Mouse (Mus musculus) neural tube, embryonic 14.5 days (tissue): Measurements from ENCODE around the gene Mon1b. TPM values are rescaled to one million over a fixed set of nuclear protein-coding genes. Genes with fewer than 3 reads are reported as not detected.

Experiments
- ATAC-seq: fragments of 200-750 bp; cut with Nextera tagmentation; 2 replicates; pipeline ENCODE4 v1.8.0; 2017; ENCODE audit warnings: low read depth, mild to moderate bottlenecking, moderate TSS enrichment, moderate library complexity
- H3K27ac ChIP-seq: fragments of 300-500 bp; sonication (generic); 2 replicates; pipeline ENCODE4 v1.5.1; 2014; ENCODE audit warnings: low read depth, mild to moderate bottlenecking, control low read depth, low read length, moderate library complexity, mixed read lengths
- H3K27me3 ChIP-seq: fragments of 300-500 bp; sonication (generic); 2 replicates; pipeline ENCODE4 v1.6.1; 2014; ENCODE audit warnings: low read length; ENCODE audit not compliant: control insufficient read depth, insufficient read depth
- H3K36me3 ChIP-seq: fragments of 300-500 bp; sonication (generic); 2 replicates; pipeline ENCODE4 v1.6.1; 2014; ENCODE audit warnings: low read length, mixed read lengths; ENCODE audit not compliant: control insufficient read depth, insufficient read depth
- H3K4me1 ChIP-seq: fragments of 300-500 bp; sonication (generic); 2 replicates; pipeline ENCODE4 v1.6.1; 2014; ENCODE audit warnings: low read length; ENCODE audit not compliant: control insufficient read depth, insufficient read depth
- H3K4me2 ChIP-seq: fragments of 300-500 bp; sonication (generic); 2 replicates; pipeline ENCODE4 v1.6.1; 2014; ENCODE audit warnings: mild to moderate bottlenecking, low read depth, low read length, control low read depth
- H3K4me3 ChIP-seq: fragments of 300-500 bp; sonication (generic); 2 replicates; pipeline ENCODE4 v1.5.1; 2014; ENCODE audit warnings: low read depth, low read length, control low read depth, mixed read lengths
- H3K9ac ChIP-seq: fragments of 300-500 bp; sonication (generic); replicated peaks from 2 replicates; pipeline ENCODE4 v1.6.1; 2014; ENCODE audit warnings: low read depth, mild to moderate bottlenecking, control low read depth, low read length, mixed read lengths
- H3K9me3 ChIP-seq: fragments of 300-500 bp; sonication (generic); 2 replicates; pipeline ENCODE4 v1.6.1; 2016; ENCODE audit warnings: low read length; ENCODE audit not compliant: control insufficient read depth
- WGBS: fragments of 180-500 bp; shearing (Covaris S2); extraction: QIAGEN DNeasy Blood & Tissue Kit; methylation state at CpG from one replicate; pipeline ENCODE4 v1.1.7; 2014; 5-methylcytosine and 5-hydroxymethylcytosine counted together
- polyA plus RNA-seq: library from polyadenylated mRNA; unstranded; fragments of >200 nt; fragmentation: Nextera tagmentation; extraction: Ambion mirVana; gene quantifications from 2 replicates; pipeline ENCODE4 v1.2.1, GENCODE M21; 2014

The Mon1b gene
- polyA plus RNA-seq, 1 experiment from 2014 or later, result 10.7 TPM

DNA sequence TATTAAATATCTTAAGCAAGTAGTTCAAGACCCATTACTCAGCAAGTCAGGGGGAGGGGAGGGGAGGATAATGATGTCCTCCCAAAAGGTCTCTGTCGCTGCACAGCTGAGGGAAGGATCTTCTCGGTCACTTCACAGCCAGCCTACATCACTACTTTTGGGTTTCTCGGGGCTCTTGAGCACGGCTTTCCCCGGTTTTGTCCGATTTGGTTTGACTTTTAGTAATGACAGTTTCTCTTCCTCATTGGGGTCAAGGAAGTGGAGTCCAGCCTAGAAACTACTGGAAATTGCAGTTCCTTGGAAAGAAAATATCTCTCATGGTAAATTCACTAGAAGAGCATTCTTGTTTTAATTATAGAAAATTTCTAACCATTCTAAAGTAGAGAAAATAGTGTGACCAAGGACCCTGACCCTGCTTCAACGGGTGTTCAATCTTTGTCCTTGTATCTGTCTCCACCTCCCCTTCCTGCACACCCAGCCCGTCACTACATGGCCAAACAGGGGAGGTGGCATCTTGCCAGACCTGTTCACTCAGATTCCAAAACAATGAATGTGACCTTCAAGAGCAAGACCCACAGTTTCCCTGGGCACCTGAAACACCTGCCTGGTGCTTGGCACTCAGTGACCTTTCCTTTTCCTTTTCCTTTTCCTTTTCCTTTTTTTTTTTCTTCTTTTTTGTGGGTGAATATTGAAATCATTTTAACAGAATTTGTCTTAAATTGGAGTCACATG lies 8.3 kb downstream of the Mon1b start:
- Histone ChIP-seq H3K4me3 (no peak overlapping the region), H3K4me2 (no peak overlapping the region), H3K4me1 (no peaks in the 10 kb centered on the region), H3K27ac (no peak overlapping the region), H3K9ac (no peak overlapping the region), H3K36me3 (peaks cover 7% of the 10 kb centered on the region; the same call in 1 of the 2 replicates), H3K27me3 (no peaks in the 10 kb centered on the region), H3K9me3 (no peaks in the 10 kb centered on the region)
- 90% methylated on average over 8 of the region's 8 CpGs for WGBS
- ATAC-seq, result no peak

DNA sequence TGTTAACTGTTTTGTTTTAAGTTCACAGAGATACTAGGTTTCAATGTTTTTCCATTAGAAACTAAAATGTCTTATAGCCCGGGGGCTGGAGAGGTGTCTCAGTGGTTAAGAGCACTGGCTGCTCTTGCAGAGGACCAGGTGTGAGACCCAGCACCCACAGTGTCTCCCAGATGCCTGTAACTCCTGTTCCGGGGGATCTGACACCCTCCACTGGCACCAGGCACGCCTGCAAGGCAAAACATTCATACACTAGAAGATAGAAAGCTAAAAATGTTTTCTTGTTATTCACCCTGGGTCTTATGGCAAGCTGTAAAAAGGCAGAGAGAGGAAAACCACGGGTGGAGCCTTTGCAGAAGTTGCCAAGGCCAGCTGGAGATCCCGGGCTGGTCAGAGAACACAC lies 9.8 kb downstream of the Mon1b start:
- Histone ChIP-seq H3K27me3 (no peaks in the 10 kb centered on the region), H3K27ac (no peak overlapping the region), H3K9me3 (no peaks in the 10 kb centered on the region), H3K9ac (no peak overlapping the region), H3K4me1 (no peaks in the 10 kb centered on the region), H3K36me3 (peaks cover 7% of the 10 kb centered on the region; the same call in 1 of the 2 replicates), H3K4me3 (no peak overlapping the region), H3K4me2 (no peak overlapping the region)
- no peak for ATAC-seq
- WGBS, result 80% methylated on average over 5 of the region's 5 CpGs

DNA sequence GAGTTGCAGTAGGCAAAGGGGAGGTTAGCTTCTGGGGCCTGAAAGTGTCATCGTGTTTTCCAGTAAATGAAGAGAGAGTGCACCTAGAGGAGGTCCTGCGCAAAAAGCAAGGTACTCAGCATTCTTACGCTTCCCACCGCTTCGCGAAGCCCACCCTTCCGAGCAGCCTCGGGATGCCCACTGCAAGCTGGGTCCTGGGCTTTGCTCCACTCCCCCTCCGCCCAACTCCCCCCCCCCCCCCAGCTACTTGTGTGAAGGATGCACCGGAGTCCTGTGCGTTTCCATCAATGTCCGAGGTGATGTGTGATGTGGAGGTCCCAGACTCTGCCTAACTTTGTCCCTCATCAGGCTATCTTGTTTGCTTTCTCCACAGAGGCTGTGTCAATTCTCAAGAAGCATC lies 17.1 kb downstream of the Mon1b start:
- Histone ChIP-seq H3K36me3 (no peaks in the 10 kb centered on the region), H3K4me3 (no peak overlapping the region), H3K4me1 (no peaks in the 10 kb centered on the region), H3K9ac (no peak overlapping the region), H3K9me3 (no peaks in the 10 kb centered on the region), H3K4me2 (no peak overlapping the region), H3K27ac (no peak overlapping the region), H3K27me3 (no peaks in the 10 kb centered on the region)
- WGBS, result 88% methylated on average over 12 of the region's 12 CpGs
- no peak for ATAC-seq

DNA sequence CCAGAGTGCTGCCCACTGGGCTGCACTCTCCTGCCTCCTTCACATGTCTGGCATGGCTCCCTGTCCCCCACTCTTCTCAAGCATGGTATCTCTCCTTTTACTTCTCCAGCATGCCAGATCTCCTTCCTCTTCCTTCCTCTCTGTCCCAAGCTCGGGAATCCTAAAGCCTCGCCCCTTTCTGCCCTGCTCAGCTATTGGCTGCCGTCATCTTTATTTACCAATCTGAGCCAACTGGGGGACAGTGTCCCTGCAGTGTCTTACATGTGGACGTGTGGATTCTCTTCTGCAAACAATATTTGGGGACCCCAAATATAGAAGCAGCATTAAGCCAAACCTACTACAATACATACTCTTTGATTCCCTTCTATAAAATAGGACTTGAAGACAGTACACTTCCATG lies 17.8 kb downstream of the Mon1b start:
- Histone ChIP-seq H3K27me3 (no peaks in the 10 kb centered on the region), H3K36me3 (no peaks in the 10 kb centered on the region), H3K4me3 (no peak overlapping the region), H3K27ac (no peak overlapping the region), H3K9ac (no peak overlapping the region), H3K9me3 (no peaks in the 10 kb centered on the region), H3K4me1 (no peaks in the 10 kb centered on the region), H3K4me2 (no peak overlapping the region)
- 62% methylated on average over 4 of the region's 4 CpGs for WGBS
- ATAC-seq, result no peak

DNA sequence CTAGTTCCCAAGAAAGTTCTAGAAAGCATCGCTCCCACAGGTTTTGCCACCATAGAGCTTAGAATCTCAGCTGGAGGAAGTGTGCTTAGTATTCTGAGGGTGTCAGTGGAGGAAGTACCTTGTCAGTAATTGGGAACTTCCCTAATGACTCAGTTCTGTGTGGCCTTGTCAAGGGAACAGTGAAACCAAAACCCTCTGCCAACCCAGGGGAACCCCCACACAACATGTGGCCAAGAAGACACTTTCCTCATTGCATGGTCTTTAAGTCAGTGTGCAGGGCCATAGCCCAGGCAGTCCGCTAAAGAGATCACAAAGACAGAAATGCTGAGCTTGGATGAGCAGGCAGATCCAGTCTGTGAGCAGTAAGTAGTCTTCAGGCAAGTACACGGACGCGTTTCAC lies 20.8 kb downstream of the Mon1b start:
- Histone ChIP-seq H3K27ac (no peak overlapping the region), H3K9ac (no peak overlapping the region), H3K4me3 (no peak overlapping the region), H3K36me3 (no peaks in the 10 kb centered on the region), H3K4me1 (no peaks in the 10 kb centered on the region), H3K9me3 (no peaks in the 10 kb centered on the region), H3K4me2 (no peak overlapping the region), H3K27me3 (no peaks in the 10 kb centered on the region)
- WGBS, result 97% methylated on average over 5 of the region's 5 CpGs
- ATAC-seq, result no peak

DNA sequence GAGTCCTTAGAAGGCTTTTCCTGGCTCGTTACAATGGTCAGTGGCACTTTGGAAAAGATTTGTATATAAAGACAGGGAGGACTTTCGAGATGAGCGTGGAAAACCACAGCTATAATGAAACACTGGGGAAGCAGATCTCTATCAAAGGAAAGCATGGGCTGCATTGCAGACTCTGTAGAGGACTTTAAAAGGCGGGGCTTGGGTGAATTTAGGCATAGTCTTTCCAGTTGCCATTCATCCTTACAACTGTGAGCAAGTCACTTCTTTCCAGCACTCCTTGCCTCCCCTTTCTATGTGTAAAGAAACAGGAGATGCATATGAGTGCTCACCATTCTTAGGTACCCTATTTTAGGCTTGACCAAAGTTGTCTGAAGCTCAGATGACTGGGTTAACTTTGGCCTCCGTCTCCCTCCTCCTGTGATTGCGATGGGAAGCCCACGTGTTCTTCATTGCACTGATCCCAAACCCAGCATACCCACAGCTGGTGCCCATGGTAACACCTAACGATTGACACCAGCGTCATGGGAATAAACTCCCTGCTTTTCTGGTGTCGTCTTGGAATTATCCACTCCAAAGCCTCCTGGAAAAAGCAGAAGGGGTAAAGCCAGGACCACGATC lies 21.4 kb downstream of the Mon1b start:
- H3K4me3 ChIP-seq, result no peak overlapping the region
- H3K4me1 ChIP-seq, result no peaks in the 10 kb centered on the region
- H3K36me3 ChIP-seq, result no peaks in the 10 kb centered on the region
- 85% methylated on average over 11 of the region's 11 CpGs for WGBS
- H3K9me3 ChIP-seq, result no peaks in the 10 kb centered on the region
- H3K27ac ChIP-seq, result no peak overlapping the region
- no peak overlapping the region for H3K4me2 ChIP-seq
- ATAC-seq, result no peak
- H3K27me3 ChIP-seq, result no peaks in the 10 kb centered on the region
- no peak overlapping the region for H3K9ac ChIP-seq

DNA sequence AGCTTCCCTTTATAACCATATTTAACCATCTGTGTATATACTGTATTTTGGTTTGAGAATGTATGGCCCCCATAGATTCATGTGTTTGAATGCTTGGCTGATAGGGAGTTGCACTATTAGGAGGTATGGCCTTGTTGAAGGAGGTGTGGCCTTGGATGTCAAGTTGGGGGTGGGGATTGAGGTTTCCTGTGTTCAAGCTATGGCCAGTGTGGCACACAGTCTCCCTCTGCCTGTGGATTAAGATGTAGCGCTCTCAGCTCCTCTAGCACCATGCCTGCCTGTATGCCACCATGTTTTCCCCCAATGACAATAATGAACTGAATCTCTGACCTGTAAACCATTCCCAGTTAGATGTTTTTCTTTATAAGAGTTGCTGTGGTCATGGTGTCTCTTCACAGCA lies 24.7 kb downstream of the Mon1b start:
- Histone ChIP-seq H3K36me3 (no peaks in the 10 kb centered on the region), H3K9me3 (no peaks in the 10 kb centered on the region), H3K4me1 (no peaks in the 10 kb centered on the region), H3K27me3 (no peaks in the 10 kb centered on the region), H3K4me3 (no peak overlapping the region), H3K27ac (no peak overlapping the region), H3K4me2 (no peak overlapping the region), H3K9ac (no peak overlapping the region)
- WGBS, result 100% methylated on average over 1 of the region's 1 CpGs
- no peak for ATAC-seq

DNA sequence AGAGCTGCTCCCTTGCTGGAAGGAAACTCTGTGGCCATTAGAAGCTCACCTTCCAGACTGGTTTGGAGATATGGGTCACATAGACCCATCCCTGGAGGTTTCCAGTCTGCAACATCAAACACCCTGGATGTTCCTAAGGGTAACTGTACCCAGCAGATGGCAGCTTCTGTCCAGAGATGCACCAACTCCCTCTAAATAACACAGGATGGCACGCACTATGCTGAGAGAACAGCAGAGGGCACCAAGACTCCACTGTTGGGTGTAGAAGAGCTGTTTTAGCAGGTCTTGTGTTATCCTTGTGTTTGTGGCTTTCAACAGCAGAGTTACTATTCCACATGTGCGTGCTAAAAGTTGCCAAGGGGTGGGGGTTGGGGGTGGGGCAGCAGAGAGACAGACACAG lies 29.2 kb downstream of the Mon1b start:
- Histone ChIP-seq H3K27me3 (no peaks in the 10 kb centered on the region), H3K9ac (no peak overlapping the region), H3K9me3 (no peaks in the 10 kb centered on the region), H3K4me1 (no peaks in the 10 kb centered on the region), H3K36me3 (no peaks in the 10 kb centered on the region), H3K4me3 (no peak overlapping the region), H3K4me2 (no peak overlapping the region), H3K27ac (no peak overlapping the region)
- WGBS, result 6% methylated on average over 2 of the region's 2 CpGs
- ATAC-seq, result peak; percentile 91

DNA sequence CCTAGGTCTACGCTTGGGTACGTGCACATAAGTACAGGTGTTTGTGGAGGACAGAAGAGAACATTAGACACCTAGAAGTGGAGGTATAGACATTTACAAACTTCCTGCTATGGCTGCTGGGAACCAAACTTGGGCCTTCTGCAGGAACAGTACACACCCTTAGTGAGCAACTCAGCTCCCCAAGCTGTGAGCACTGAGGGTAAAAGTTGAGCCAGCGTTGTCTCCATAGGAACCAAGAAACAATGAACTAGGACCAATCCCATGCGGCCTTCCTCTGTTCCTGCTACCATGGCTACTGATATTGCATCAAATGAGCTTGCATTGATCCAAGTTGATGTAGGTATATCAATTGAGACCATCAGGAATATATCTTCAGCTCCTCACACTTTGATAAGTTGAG lies 29.6 kb downstream of the Mon1b start:
- H3K27ac ChIP-seq, result no peak overlapping the region
- no peak overlapping the region for H3K4me2 ChIP-seq
- H3K36me3 ChIP-seq, result no peaks in the 10 kb centered on the region
- WGBS, result 53% methylated on average over 4 of the region's 4 CpGs
- H3K9me3 ChIP-seq, result no peaks in the 10 kb centered on the region
- no peak overlapping the region for H3K4me3 ChIP-seq
- no peaks in the 10 kb centered on the region for H3K27me3 ChIP-seq
- no peaks in the 10 kb centered on the region for H3K4me1 ChIP-seq
- H3K9ac ChIP-seq, result no peak overlapping the region
- ATAC-seq, result peak; percentile 58; the same call in 1 of the 2 replicates
